Mouse (Mus musculus) embryonic fibroblast, embryonic 13.5 days (primary cell): ENCODE results near the gene Sestd1.

Experiments
- CTCF ChIP-seq: IDR thresholded peaks from 2 replicates; pipeline ENCODE4 v1.5.1; 2011; ENCODE audit warnings: mild to moderate bottlenecking, control low read depth, low read length, moderate library complexity, borderline replicate concordance; ENCODE audit not compliant: insufficient read depth
- POLR2A ChIP-seq: IDR thresholded peaks from 2 replicates; pipeline ENCODE4 v1.6.1; 2011; ENCODE audit warnings: low read depth, mild to moderate bottlenecking, control low read depth, low read length, moderate library complexity

DNA sequence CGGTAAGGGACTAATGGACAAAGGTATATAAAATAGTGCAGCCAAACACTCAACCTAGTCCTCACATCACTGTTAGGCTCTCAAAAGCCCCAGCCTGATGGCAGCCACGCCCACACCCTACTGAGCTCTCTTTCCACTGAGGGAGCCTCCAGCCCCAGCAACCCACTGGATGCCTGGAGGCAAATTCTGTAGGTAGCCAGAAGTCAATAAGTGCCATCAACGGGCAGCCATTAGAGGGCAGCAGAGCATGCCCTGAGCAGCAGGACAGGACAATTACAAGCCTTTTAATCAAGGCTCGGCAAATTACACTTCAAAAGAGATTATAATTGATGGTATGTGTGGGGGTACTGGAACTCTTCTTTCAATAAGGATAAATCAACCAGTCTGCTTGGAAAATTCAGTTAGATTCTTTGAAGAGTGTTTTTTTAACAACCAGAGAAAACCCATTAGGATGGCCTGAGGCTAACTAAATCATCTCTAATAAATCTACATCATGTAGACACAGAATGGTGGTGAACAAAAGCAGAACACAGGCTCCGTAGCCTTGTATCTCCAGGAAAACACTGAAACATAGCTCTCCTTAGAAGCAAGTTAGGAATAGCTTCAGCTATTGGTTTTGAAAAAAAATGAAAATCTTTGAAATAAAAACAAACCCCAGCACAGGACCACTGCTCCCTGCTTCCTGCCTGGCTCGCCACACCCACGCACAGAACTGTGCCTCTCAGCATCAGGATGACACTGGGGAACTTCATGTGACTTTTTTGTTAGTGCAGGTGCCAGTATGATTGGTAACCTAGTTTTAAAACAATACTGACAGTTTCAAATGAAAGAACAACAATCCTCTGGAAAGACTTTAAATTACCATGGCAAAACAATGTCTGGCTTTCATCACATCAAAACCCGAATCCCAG, 30.4 kb downstream of the Sestd1 start:
- peak; percentile 87 for TF ChIP-seq CTCF
- no peak for TF ChIP-seq POLR2A
